Mouse (Mus musculus): ENCODE measurements around the gene Dnmt1. TPM values are rescaled to one million over a fixed set of nuclear protein-coding genes. Genes with fewer than 3 reads are reported as not detected.

Dnmt1 gene
- polyA plus RNA-seq, 1 experiment from 2014 or later = 35.2 TPM

- H3K27me3 ChIP-seq (ENCODE audit: control insufficient read depth, insufficient read depth, low read length) = no peaks in the 10 kb centered on the region
- H3K36me3 ChIP-seq (ENCODE audit: control insufficient read depth, insufficient read depth, low read length) = peaks cover 100% of the 10 kb centered on the region
- H3K4me2 ChIP-seq (ENCODE audit: low read length) = no peak overlapping the region
- H3K27ac ChIP-seq (replicated peaks in 1 of 2; ENCODE audit: control insufficient read depth in 1 of 2, insufficient read depth in 1 of 2, low read depth in 2 of 2, low read length in 2 of 2) = no peak overlapping the region
- ATAC-seq (ENCODE audit: insufficient number of reproducible peaks, insufficient read depth, low FRiP score, low read depth) = no peak
- H3K9ac ChIP-seq (ENCODE audit: low read length) = no peak overlapping the region
- WGBS = 81% methylated on average over 4 of the region's 4 CpGs
- no peaks in the 10 kb centered on the region for H3K4me1 ChIP-seq (ENCODE audit: control insufficient read depth in 2 of 2, insufficient read depth in 2 of 2, low read length in 2 of 2)
- no peaks in the 10 kb centered on the region for H3K9me3 ChIP-seq (ENCODE audit: control insufficient read depth, low read length)
- no peak overlapping the region for H3K4me3 ChIP-seq (ENCODE audit: control insufficient read depth in 1 of 2, insufficient read depth in 1 of 2, low read depth in 1 of 2, low read length in 2 of 2)
These were observed 43.5 kb downstream of the Dnmt1 start for GRCm38 (mm10) chr9:20916160-20916559.

- no peak for ATAC-seq (ENCODE audit: insufficient number of reproducible peaks, insufficient read depth, low FRiP score, low read depth)
- WGBS = 89% methylated on average over 9 of the region's 9 CpGs
- H3K4me3 ChIP-seq (ENCODE audit: control insufficient read depth in 1 of 2, insufficient read depth in 1 of 2, low read depth in 1 of 2, low read length in 2 of 2) = no peak overlapping the region
These were observed 49.7 kb downstream of the Dnmt1 start for GRCm38 (mm10) chr9:20909948-20910347.

GRCm38 (mm10) chr9:20902174-20902491 is 57.6 kb downstream of the Dnmt1 start:
- Histone ChIP-seq H3K9me3 (ENCODE audit: control insufficient read depth, low read length) (no peaks in the 10 kb centered on the region), H3K4me3 (ENCODE audit: control insufficient read depth in 1 of 2, insufficient read depth in 1 of 2, low read depth in 1 of 2, low read length in 2 of 2) (no peak overlapping the region), H3K9ac (ENCODE audit: low read length) (no peak overlapping the region), H3K27ac (replicated peaks in 1 of 2; ENCODE audit: control insufficient read depth in 1 of 2, insufficient read depth in 1 of 2, low read depth in 2 of 2, low read length in 2 of 2) (peak overlapping the region; percentile 31 to 51), H3K36me3 (ENCODE audit: control insufficient read depth, insufficient read depth, low read length) (peaks cover 29% of the 10 kb centered on the region), H3K4me1 (ENCODE audit: control insufficient read depth in 2 of 2, insufficient read depth in 2 of 2, low read length in 2 of 2) (peaks cover 11 to 14% of the 10 kb centered on the region in 2 experiments), H3K4me2 (ENCODE audit: low read length) (peak overlapping the region; percentile 31), H3K27me3 (ENCODE audit: control insufficient read depth, insufficient read depth, low read length) (no peaks in the 10 kb centered on the region)
- ATAC-seq (ENCODE audit: insufficient number of reproducible peaks, insufficient read depth, low FRiP score, low read depth) = no peak
- 4% methylated on average over 6 of the region's 6 CpGs for WGBS

More at GRCm38 (mm10) chr9:20909948-20910347, 49.7 kb downstream of the Dnmt1 start:
- Histone ChIP-seq H3K9me3 (ENCODE audit: control insufficient read depth, low read length) (no peaks in the 10 kb centered on the region), H3K36me3 (ENCODE audit: control insufficient read depth, insufficient read depth, low read length) (peaks cover 100% of the 10 kb centered on the region), H3K9ac (ENCODE audit: low read length) (no peak overlapping the region), H3K4me1 (ENCODE audit: control insufficient read depth in 2 of 2, insufficient read depth in 2 of 2, low read length in 2 of 2) (no peaks in the 10 kb centered on the region), H3K27ac (replicated peaks in 1 of 2; ENCODE audit: control insufficient read depth in 1 of 2, insufficient read depth in 1 of 2, low read depth in 2 of 2, low read length in 2 of 2) (no peak overlapping the region), H3K27me3 (ENCODE audit: control insufficient read depth, insufficient read depth, low read length) (no peaks in the 10 kb centered on the region), H3K4me2 (ENCODE audit: low read length) (no peak overlapping the region)

GRCm38 (mm10) chr9:20901466-20902173 is 58.1 kb downstream of the Dnmt1 start:
- peak overlapping the region; percentile 31 to 51 for H3K27ac ChIP-seq (replicated peaks in 1 of 2; ENCODE audit: control insufficient read depth in 1 of 2, insufficient read depth in 1 of 2, low read depth in 2 of 2, low read length in 2 of 2)
- 0 out of 2 replicates have a peak overlapping the region, but pooled peaks have one; percentile 38 for H3K9ac ChIP-seq (ENCODE audit: low read length)
- H3K36me3 ChIP-seq (ENCODE audit: control insufficient read depth, insufficient read depth, low read length) = peaks cover 29% of the 10 kb centered on the region
- no peaks in the 10 kb centered on the region for H3K9me3 ChIP-seq (ENCODE audit: control insufficient read depth, low read length)
- peak overlapping the region; percentile 31 for H3K4me2 ChIP-seq (ENCODE audit: low read length)
- peaks cover 11 to 18% of the 10 kb centered on the region in 2 experiments for H3K4me1 ChIP-seq (ENCODE audit: control insufficient read depth in 2 of 2, insufficient read depth in 2 of 2, low read length in 2 of 2)
- no peaks in the 10 kb centered on the region for H3K27me3 ChIP-seq (ENCODE audit: control insufficient read depth, insufficient read depth, low read length)
- H3K4me3 ChIP-seq (ENCODE audit: control insufficient read depth in 1 of 2, insufficient read depth in 1 of 2, low read depth in 1 of 2, low read length in 2 of 2) = no peak overlapping the region
- 8% methylated on average over 13 of the region's 13 CpGs for WGBS
- ATAC-seq (ENCODE audit: insufficient number of reproducible peaks, insufficient read depth, low FRiP score, low read depth) = no peak; the same call in 1 of the 2 replicates

GRCm38 (mm10) chr9:20898511-20899073 is 61.1 kb downstream of the Dnmt1 start, which contains the start of gene Eif3g:
TSS of gene Eif3g (minus strand) at chr9:20898623.
- no peaks in the 10 kb centered on the region for H3K9me3 ChIP-seq (ENCODE audit: control insufficient read depth, low read length)
- peaks cover 37% of the 10 kb centered on the region for H3K36me3 ChIP-seq (ENCODE audit: control insufficient read depth, insufficient read depth, low read length)
- ATAC-seq (ENCODE audit: insufficient number of reproducible peaks, insufficient read depth, low FRiP score, low read depth) = peak; percentile 72
- peak within 1 kb of the TSS; percentile 93 for H3K4me2 ChIP-seq (ENCODE audit: low read length)
- peak within 1 kb of the TSS; percentile 98 for H3K9ac ChIP-seq (ENCODE audit: low read length)
- H3K4me3 ChIP-seq (ENCODE audit: control insufficient read depth in 1 of 2, insufficient read depth in 1 of 2, low read depth in 1 of 2, low read length in 2 of 2) = peak within 1 kb of the TSS; percentile 79 to 98
- peaks cover 11 to 18% of the 10 kb centered on the region in 2 experiments for H3K4me1 ChIP-seq (ENCODE audit: control insufficient read depth in 2 of 2, insufficient read depth in 2 of 2, low read length in 2 of 2)
- peak within 1 kb of the TSS in 1 of 2 experiments; percentile 44; a peak in 2 of 4 replicates for H3K27ac ChIP-seq (replicated peaks in 1 of 2; ENCODE audit: control insufficient read depth in 1 of 2, insufficient read depth in 1 of 2, low read depth in 2 of 2, low read length in 2 of 2)
- WGBS = 3% methylated on average over 34 of the region's 34 CpGs
- no peaks in the 10 kb centered on the region for H3K27me3 ChIP-seq (ENCODE audit: control insufficient read depth, insufficient read depth, low read length)

GRCm38 (mm10) chr9:20897736-20898510 is 61.8 kb downstream of the Dnmt1 start:
- H3K4me2 ChIP-seq (ENCODE audit: low read length) = peak overlapping the region; percentile 93
- peaks cover 42% of the 10 kb centered on the region for H3K36me3 ChIP-seq (ENCODE audit: control insufficient read depth, insufficient read depth, low read length)
- peak overlapping the region; percentile 79 to 98 for H3K4me3 ChIP-seq (ENCODE audit: control insufficient read depth in 1 of 2, insufficient read depth in 1 of 2, low read depth in 1 of 2, low read length in 2 of 2)
- no peaks in the 10 kb centered on the region for H3K9me3 ChIP-seq (ENCODE audit: control insufficient read depth, low read length)
- peak; percentile 9; the same call in 1 of the 2 replicates for ATAC-seq (ENCODE audit: insufficient number of reproducible peaks, insufficient read depth, low FRiP score, low read depth)
- peaks cover 11 to 18% of the 10 kb centered on the region in 2 experiments for H3K4me1 ChIP-seq (ENCODE audit: control insufficient read depth in 2 of 2, insufficient read depth in 2 of 2, low read length in 2 of 2)
- WGBS = 6% methylated on average over 35 of the region's 39 CpGs
- H3K9ac ChIP-seq (ENCODE audit: low read length) = peak overlapping the region; percentile 98
- no peaks in the 10 kb centered on the region for H3K27me3 ChIP-seq (ENCODE audit: control insufficient read depth, insufficient read depth, low read length)
- H3K27ac ChIP-seq (replicated peaks in 1 of 2; ENCODE audit: control insufficient read depth in 1 of 2, insufficient read depth in 1 of 2, low read depth in 2 of 2, low read length in 2 of 2) = peak overlapping the region in 1 of 2 experiments; percentile 44; a peak in 2 of 4 replicates

GRCm38 (mm10) chr9:20895382-20895781 is 64.3 kb downstream of the Dnmt1 start:
- WGBS = 94% methylated on average over 9 of the region's 9 CpGs
- H3K4me3 ChIP-seq (ENCODE audit: control insufficient read depth in 1 of 2, insufficient read depth in 1 of 2, low read depth in 1 of 2, low read length in 2 of 2) = no peak overlapping the region
- H3K9ac ChIP-seq (ENCODE audit: low read length) = no peak overlapping the region
- H3K4me2 ChIP-seq (ENCODE audit: low read length) = no peak overlapping the region
- H3K36me3 ChIP-seq (ENCODE audit: control insufficient read depth, insufficient read depth, low read length) = peaks cover 68% of the 10 kb centered on the region
- peaks cover 6 to 10% of the 10 kb centered on the region in 2 experiments; a peak in 3 of 4 replicates for H3K4me1 ChIP-seq (ENCODE audit: control insufficient read depth in 2 of 2, insufficient read depth in 2 of 2, low read length in 2 of 2)
- H3K9me3 ChIP-seq (ENCODE audit: control insufficient read depth, low read length) = no peaks in the 10 kb centered on the region
- ATAC-seq (ENCODE audit: insufficient number of reproducible peaks, insufficient read depth, low FRiP score, low read depth) = no peak
- no peak overlapping the region for H3K27ac ChIP-seq (replicated peaks in 1 of 2; ENCODE audit: control insufficient read depth in 1 of 2, insufficient read depth in 1 of 2, low read depth in 2 of 2, low read length in 2 of 2)
- H3K27me3 ChIP-seq (ENCODE audit: control insufficient read depth, insufficient read depth, low read length) = no peaks in the 10 kb centered on the region

Measured in heart, embryonic 14.5 days (tissue).